Mouse (Mus musculus): Measurements from ENCODE around the gene Fut11.

GRCm38 (mm10) chr14:20700362-20700761 lies 5.6 kb downstream of the Fut11 start:
- TF ChIP-seq CTCF (IDR thresholded peaks at IDR 0.05; ENCODE audit: insufficient read depth, low read depth, low read length) (no peak), POLR2A (IDR thresholded peaks at IDR 0.05; ENCODE audit: insufficient read depth, low read depth, low read length) (no peak)
